Mouse (Mus musculus) embryonic facial prominence, embryonic 14.5 days (tissue): ENCODE measurements at regions not wholly inside any gene's neighbourhood (a gene's known extent, or its start where the extent isn't known, plus 50 kb on each side); places are given as distances from the start of the nearest gene placed in this dataset.
A peak's percentile ranks its signal among the peaks of the same experiment; 100 is the strongest.

Experiments
- ATAC-seq: fragments of 200-750 bp; cut with Nextera tagmentation; 2 replicates; pipeline ENCODE4 v1.8.0; 2017; ENCODE audit warnings: low read depth, moderate number of reproducible peaks, moderate TSS enrichment
- DNase-seq: peaks from one replicate; pipeline ENCODE4 v3.0.0-alpha.2; 2015; ENCODE audit warnings: low spot score
- H3K27ac ChIP-seq: fragments of 300-500 bp; sonication (generic); replicated peaks from 2 replicates; pipeline ENCODE4 v1.5.1; 2014; ENCODE audit warnings: low read depth, mild to moderate bottlenecking, low read length, moderate library complexity
- H3K27me3 ChIP-seq: fragments of 300-500 bp; sonication (generic); replicated peaks from 2 replicates; pipeline ENCODE4 v1.6.1; 2014; ENCODE audit warnings: low read length; ENCODE audit not compliant: control insufficient read depth, insufficient read depth
- H3K36me3 ChIP-seq: fragments of 300-500 bp; sonication (generic); 2 replicates; pipeline ENCODE4 v1.6.1; 2014; ENCODE audit warnings: low read length, mixed read lengths; ENCODE audit not compliant: control insufficient read depth, insufficient read depth
- H3K4me1 ChIP-seq: fragments of 300-500 bp; sonication (generic); 2 replicates; pipeline ENCODE4 v1.6.1; 2014; ENCODE audit warnings: antibody characterized with exemption, low read length; ENCODE audit not compliant: control insufficient read depth, insufficient read depth
- H3K4me2 ChIP-seq: fragments of 300-500 bp; sonication (generic); 2 replicates; pipeline ENCODE4 v1.6.1; 2014; ENCODE audit warnings: low read depth, mild to moderate bottlenecking, low read length, moderate library complexity, mixed read lengths
- H3K4me3 ChIP-seq: fragments of 300-500 bp; sonication (generic); 2 replicates; pipeline ENCODE4 v1.5.1; 2014; ENCODE audit warnings: low read depth, mild to moderate bottlenecking, low read length
- H3K9ac ChIP-seq: fragments of 300-500 bp; sonication (generic); 2 replicates; pipeline ENCODE4 v1.6.1; 2014; ENCODE audit warnings: low read depth, mild to moderate bottlenecking, low read length, moderate library complexity, mixed read lengths
- H3K9me3 ChIP-seq: fragments of 300-500 bp; sonication (generic); 2 replicates; pipeline ENCODE4 v1.6.1; 2016; ENCODE audit warnings: low read length; ENCODE audit not compliant: control insufficient read depth
- WGBS: fragments of 180-500 bp; shearing (Covaris S2); extraction: QIAGEN DNeasy Blood & Tissue Kit; methylation state at CpG from one replicate; pipeline ENCODE4 v1.1.7; 2014; 5-methylcytosine and 5-hydroxymethylcytosine counted together

- ATAC-seq, result peak; percentile 79
- H3K27ac ChIP-seq, result no peak overlapping the region
Observed at GRCm38 (mm10) chr2:74201608-74202323, 290.6 kb upstream of the Atp5g3 start.

GRCm38 (mm10) chr2:74199550-74199949 is 288.4 kb upstream of the Atp5g3 start:
- Histone ChIP-seq H3K36me3 (no peaks in the 10 kb centered on the region), H3K4me3 (no peak overlapping the region), H3K9me3 (0 out of 2 replicates have a peak, but pooled peaks cover 4% of the 10 kb centered on the region), H3K27me3 (no peaks in the 10 kb centered on the region), H3K4me2 (no peak overlapping the region), H3K27ac (no peak overlapping the region), H3K4me1 (peaks cover 11% of the 10 kb centered on the region), H3K9ac (no peak overlapping the region)
- 38% methylated on average over 12 of the region's 12 CpGs for WGBS
- DNase-seq (no peak), ATAC-seq (no peak)

More at GRCm38 (mm10) chr2:74201608-74202323, 290.6 kb upstream of the Atp5g3 start:
- peak overlapping the region; percentile 11; the same call in 1 of the 2 replicates for H3K4me2 ChIP-seq
- no peaks in the 10 kb centered on the region for H3K27me3 ChIP-seq
- DNase-seq, result peak; percentile 56
- H3K9me3 ChIP-seq, result no peaks in the 10 kb centered on the region
- H3K4me3 ChIP-seq, result no peak overlapping the region
- peaks cover 11% of the 10 kb centered on the region for H3K4me1 ChIP-seq
- H3K9ac ChIP-seq, result no peak overlapping the region
- H3K36me3 ChIP-seq, result no peaks in the 10 kb centered on the region
- 25% methylated on average over 11 of the region's 11 CpGs for WGBS

- no peaks in the 10 kb centered on the region for H3K27me3 ChIP-seq
- H3K27ac ChIP-seq, result no peak overlapping the region
- 19% methylated on average over 8 of the region's 8 CpGs for WGBS
- no peak overlapping the region for H3K4me3 ChIP-seq
- no peaks in the 10 kb centered on the region for H3K4me1 ChIP-seq
- peak; percentile 64 for DNase-seq
- H3K36me3 ChIP-seq, result no peaks in the 10 kb centered on the region
- H3K4me2 ChIP-seq, result no peak overlapping the region
- peak; percentile 50; the same call in 1 of the 2 replicates for ATAC-seq
- H3K9ac ChIP-seq, result no peak overlapping the region
- H3K9me3 ChIP-seq, result peaks cover 4% of the 10 kb centered on the region; the same call in 1 of the 2 replicates
Observed at GRCm38 (mm10) chr2:74187963-74188790, 277.1 kb upstream of the Atp5g3 start.

- DNase-seq, result no peak
- WGBS, result 65% methylated on average over 1 of the region's 1 CpGs
Observed at GRCm38 (mm10) chr2:74178106-74178505, 267.0 kb upstream of the Atp5g3 start.

GRCm38 (mm10) chr2:74168776-74169570 is 257.8 kb upstream of the Atp5g3 start:
- Histone ChIP-seq H3K4me3 (no peak overlapping the region), H3K27ac (no peak overlapping the region), H3K9ac (no peak overlapping the region), H3K4me2 (0 out of 2 replicates have a peak overlapping the region, but pooled peaks have one; percentile 0), H3K27me3 (no peaks in the 10 kb centered on the region), H3K9me3 (no peaks in the 10 kb centered on the region), H3K4me1 (peaks cover 6% of the 10 kb centered on the region; the same call in 1 of the 2 replicates), H3K36me3 (no peaks in the 10 kb centered on the region)
- WGBS, result 34% methylated on average over 16 of the region's 16 CpGs
- DNase-seq (peak; percentile 37), ATAC-seq (peak; percentile 72; the same call in 1 of the 2 replicates)

More at GRCm38 (mm10) chr2:74178106-74178505, 267.0 kb upstream of the Atp5g3 start:
- no peaks in the 10 kb centered on the region for H3K27me3 ChIP-seq
- H3K4me3 ChIP-seq, result no peak overlapping the region
- no peaks in the 10 kb centered on the region for H3K9me3 ChIP-seq
- H3K27ac ChIP-seq, result no peak overlapping the region
- no peak overlapping the region for H3K9ac ChIP-seq
- no peaks in the 10 kb centered on the region for H3K36me3 ChIP-seq
- ATAC-seq, result no peak
- H3K4me2 ChIP-seq, result no peak overlapping the region
- no peaks in the 10 kb centered on the region for H3K4me1 ChIP-seq

GRCm38 (mm10) chr2:74168307-74168706 is 257.2 kb upstream of the Atp5g3 start:
- H3K4me3 ChIP-seq, result no peak overlapping the region
- no peak overlapping the region for H3K27ac ChIP-seq
- no peak overlapping the region for H3K9ac ChIP-seq
- WGBS, result 89% methylated on average over 17 of the region's 17 CpGs
- ATAC-seq (no peak), DNase-seq (no peak)
- H3K27me3 ChIP-seq, result no peaks in the 10 kb centered on the region
- H3K36me3 ChIP-seq, result no peaks in the 10 kb centered on the region
- peaks cover 6% of the 10 kb centered on the region; the same call in 1 of the 2 replicates for H3K4me1 ChIP-seq
- H3K9me3 ChIP-seq, result no peaks in the 10 kb centered on the region
- H3K4me2 ChIP-seq, result no peak overlapping the region

GRCm38 (mm10) chr2:74154062-74154461 is 242.9 kb upstream of the Atp5g3 start:
- Histone ChIP-seq H3K36me3 (no peaks in the 10 kb centered on the region), H3K4me1 (peaks cover 5% of the 10 kb centered on the region; the same call in 1 of the 2 replicates), H3K4me2 (no peak overlapping the region), H3K27ac (no peak overlapping the region), H3K9me3 (no peaks in the 10 kb centered on the region), H3K4me3 (no peak overlapping the region), H3K9ac (no peak overlapping the region), H3K27me3 (no peaks in the 10 kb centered on the region)
- WGBS, result 84% methylated on average over 6 of the region's 6 CpGs
- no peak for ATAC-seq
- DNase-seq, result no peak

GRCm38 (mm10) chr2:74153247-74153850 is 242.2 kb upstream of the Atp5g3 start:
- WGBS, result 35% methylated on average over 5 of the region's 5 CpGs
- H3K4me3 ChIP-seq, result no peak overlapping the region
- H3K9me3 ChIP-seq, result no peaks in the 10 kb centered on the region
- H3K4me2 ChIP-seq, result no peak overlapping the region
- ATAC-seq, result peak; percentile 66
- no peak overlapping the region for H3K9ac ChIP-seq
- H3K4me1 ChIP-seq, result peaks cover 5% of the 10 kb centered on the region; the same call in 1 of the 2 replicates
- no peak overlapping the region for H3K27ac ChIP-seq
- no peaks in the 10 kb centered on the region for H3K36me3 ChIP-seq
- no peaks in the 10 kb centered on the region for H3K27me3 ChIP-seq
- DNase-seq, result peak; percentile 31
